ENCODE assay signal across 21 mouse cellular contexts in the genomic region with DNA sequence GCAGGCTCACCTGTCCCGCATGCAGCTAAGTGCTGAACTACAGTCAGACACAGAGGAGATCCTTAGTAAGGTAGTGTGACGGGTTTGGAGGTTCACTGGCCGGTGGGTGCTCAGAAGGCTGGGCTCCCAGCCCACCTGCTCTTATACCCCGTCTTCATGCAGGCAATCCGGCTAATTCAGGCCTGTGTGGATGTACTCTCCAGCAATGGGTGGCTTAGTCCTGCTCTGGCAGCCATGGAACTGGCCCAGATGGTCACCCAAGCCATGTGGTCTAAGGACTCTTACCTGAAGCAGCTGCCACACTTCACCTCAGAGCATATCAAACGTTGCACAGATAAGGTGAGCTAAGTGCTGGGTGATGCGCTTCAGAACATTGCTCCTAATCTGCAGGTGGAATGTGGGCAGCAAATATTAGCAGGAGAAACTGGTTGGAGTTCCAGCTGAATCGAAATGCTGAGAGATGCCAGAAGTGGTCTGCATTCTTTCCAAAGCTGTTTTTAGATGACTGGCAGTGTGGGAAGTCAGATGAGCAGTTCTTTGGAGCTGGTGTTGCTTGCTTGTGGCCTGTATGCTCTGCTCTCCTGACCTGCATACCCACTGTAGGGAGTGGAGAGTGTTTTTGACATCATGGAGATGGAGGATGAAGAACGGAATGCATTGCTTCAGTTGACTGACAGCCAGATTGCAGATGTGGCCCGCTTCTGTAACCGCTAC. TPM values are rescaled to one million over a fixed set of nuclear protein-coding genes. Genes with fewer than 3 reads are reported as not detected.
A peak's percentile ranks its signal among the peaks of the same experiment; 100 is the strongest.
DNase-seq lines count a peak whose midpoint lies in the region; ATAC-seq lines count a peak whose summit lies in the region.
"Had no signal": no experiment of that assay in that cellular context is flagged by ENCODE, and none has a peak within 500 bp of the region (broad histone marks: within the 10 kb centered on the region; RNA-seq: fewer than 3 reads in every experiment).

No protein-coding gene starts in this region.

- no peak for ATAC-seq in heart, embryonic 14.5 days (ENCODE audit: insufficient number of reproducible peaks, insufficient read depth, low FRiP score, low read depth)
- ATAC-seq: forebrain, embryonic 13.5 days; forebrain, postnatal 0 days; hindbrain, embryonic 16.5 days; inflammation-experienced regulatory T-cells, adult 6 months; intestine, postnatal 0 days had no signal

- DNase-seq in heart, adult 11 months = peak; percentile 87
- DNase-seq in heart, adult 18-20 months = no peak
- no peak for DNase-seq in heart, postnatal 36 days
- DNase-seq in heart, postnatal 10 days = peak; percentile 17 to 22
- DNase-seq in heart, adult 8-10 months (ENCODE audit: low spot score) = no peak
- DNase-seq in lung, postnatal 36 days = peak; percentile 22
- DNase-seq in lung, postnatal 14 days = no peak
- DNase-seq: adrenal gland, postnatal 10 days; cerebellum, adult 11 months; cerebellum, adult 8-10 months; cerebellum, postnatal 14 days; embryo, embryonic 11 days; forebrain, postnatal 0 days; gastrocnemius, postnatal 14 days; kidney, adult 8-10 months had no signal

- H3K36me3 ChIP-seq in heart, embryonic 14.5 days (ENCODE audit: control insufficient read depth, insufficient read depth, low read length) = peaks cover 99% of the 10 kb centered on the region

- 68% methylated on average over 11 of the region's 11 CpGs for WGBS in heart, embryonic 14.5 days

- no peaks in the 10 kb centered on the region for H3K9me3 ChIP-seq in heart, embryonic 14.5 days (ENCODE audit: control insufficient read depth, low read length)
- H3K9me3 ChIP-seq: embryonic facial prominence, embryonic 12.5 days; forebrain, embryonic 13.5 days had no signal

- peaks cover 5 to 7% of the 10 kb centered on the region in 2 experiments for H3K4me1 ChIP-seq in heart, embryonic 14.5 days (ENCODE audit: control insufficient read depth in 2 of 2, insufficient read depth in 2 of 2, low read length in 2 of 2)
- H3K4me1 ChIP-seq: embryonic facial prominence, embryonic 12.5 days; forebrain, embryonic 13.5 days had no signal

- H3K4me3 ChIP-seq in heart, embryonic 14.5 days (ENCODE audit: control insufficient read depth in 1 of 2, insufficient read depth in 1 of 2, low read depth in 1 of 2, low read length in 2 of 2) = no peak overlapping the region
- H3K4me3 ChIP-seq: embryonic facial prominence, embryonic 12.5 days; forebrain, embryonic 13.5 days had no signal

- no peaks in the 10 kb centered on the region for H3K27me3 ChIP-seq in heart, embryonic 14.5 days (ENCODE audit: control insufficient read depth, insufficient read depth, low read length)
- H3K27me3 ChIP-seq: embryonic facial prominence, embryonic 12.5 days; forebrain, embryonic 13.5 days had no signal

- no peak overlapping the region for H3K9ac ChIP-seq in heart, embryonic 14.5 days (ENCODE audit: low read length)
- H3K9ac ChIP-seq: embryonic facial prominence, embryonic 12.5 days; forebrain, embryonic 13.5 days; forebrain, postnatal 0 days had no signal

- intact Hi-C loops in heart, postnatal 36 days (cut with DNase I) = no loop called here
- intact Hi-C loops in heart, postnatal 10 days (cut with DNase I) = no loop called here

- peak overlapping the region; percentile 70 to 77 for H3K27ac ChIP-seq in heart, embryonic 14.5 days (replicated peaks in 1 of 2; ENCODE audit: control insufficient read depth in 1 of 2, insufficient read depth in 1 of 2, low read depth in 2 of 2, low read length in 2 of 2)
- H3K27ac ChIP-seq: embryonic facial prominence, embryonic 12.5 days; forebrain, embryonic 13.5 days had no signal

- no peak overlapping the region for H3K4me2 ChIP-seq in heart, embryonic 14.5 days (ENCODE audit: low read length)
- H3K4me2 ChIP-seq: embryonic facial prominence, embryonic 12.5 days; forebrain, embryonic 13.5 days had no signal

RNA-seq across cellular contexts. Expression of gene Ciao1, which starts 9.6 kb away (rescaled TPM):
- total RNA-seq in heart, adult 18-20 months (2021) = 10 to 100 TPM; 56.2 to 68.7 TPM
- polyA plus RNA-seq in heart, embryonic 14.5 days (2014; fragmentation: Nextera tagmentation; extraction: Ambion mirVana) = 55.6 and 61.7 TPM in 2 replicates
- 10 to 100 TPM; 60.5 to 63.5 TPM for total RNA-seq in heart, postnatal 36 days (2021)
- total RNA-seq in heart, postnatal 10 days (2021) = 10 to 100 TPM; 57.2 to 60.4 TPM
- total RNA-seq in heart, adult 8-10 months (2022) = 10 to 100 TPM; 57.8 to 73.8 (median 70.6) TPM

RNA-seq across cellular contexts. Expression of gene Tmem127, which starts 9.7 kb away (rescaled TPM):
- 10 to 100 TPM; 26.4 to 28.8 TPM for total RNA-seq in heart, adult 18-20 months (2021)
- polyA plus RNA-seq in heart, embryonic 14.5 days (2014; fragmentation: Nextera tagmentation; extraction: Ambion mirVana) = 17.1 and 17.7 TPM in 2 replicates
- total RNA-seq in heart, postnatal 36 days (2021) = 10 to 100 TPM; 27.9 to 28.3 TPM
- 10 to 100 TPM; 39.4 to 40.4 TPM for total RNA-seq in heart, postnatal 10 days (2021)
- total RNA-seq in heart, adult 8-10 months (2022) = 10 to 100 TPM; 23.9 to 27.7 (median 27.2) TPM

RNA-seq across cellular contexts. Expression of gene Snrnp200, which starts 29.9 kb away (rescaled TPM):
- total RNA-seq in heart, adult 18-20 months (2021) = 10 to 100 TPM; 65.2 to 66.4 TPM
- 47.2 and 47.7 TPM in 2 replicates for polyA plus RNA-seq in heart, embryonic 14.5 days (2014; fragmentation: Nextera tagmentation; extraction: Ambion mirVana)
- total RNA-seq in heart, postnatal 36 days (2021) = 10 to 100 TPM; 64.8 to 71.2 TPM
- 10 to 100 TPM; 63.3 to 66.8 TPM for total RNA-seq in heart, postnatal 10 days (2021)
- total RNA-seq in heart, adult 8-10 months (2022) = 10 to 100 TPM; 61.1 to 72.6 (median 67.5) TPM

RNA-seq across cellular contexts. Expression of gene 1810024B03Rik, which starts 30.0 kb away (rescaled TPM):
- under 1 TPM; 0.23 to 0.32 TPM for total RNA-seq in heart, adult 18-20 months (2021)
- 1.4 and 1.8 TPM in 2 replicates for polyA plus RNA-seq in heart, embryonic 14.5 days (2014; fragmentation: Nextera tagmentation; extraction: Ambion mirVana)
- under 1 TPM; 0.17 to 0.38 TPM for total RNA-seq in heart, postnatal 36 days (2021)
- total RNA-seq in heart, postnatal 10 days (2021) = under 1 TPM; 0.53 to 0.67 TPM
- under 1 TPM in 3 of 4 experiments, not detected in 1; 0.28 to 0.38 (median 0.28) TPM for total RNA-seq in heart, adult 8-10 months (2022)

RNA-seq across cellular contexts. Expression of gene Stard7, which starts 32.0 kb away (rescaled TPM):
- 100 to 1,000 TPM; 157 to 176 TPM for total RNA-seq in heart, adult 18-20 months (2021)
- 128 and 136 TPM in 2 replicates for polyA plus RNA-seq in heart, embryonic 14.5 days (2014; fragmentation: Nextera tagmentation; extraction: Ambion mirVana)
- 100 to 1,000 TPM; 157 to 170 TPM for total RNA-seq in heart, postnatal 36 days (2021)
- 100 to 1,000 TPM; 184 to 187 TPM for total RNA-seq in heart, postnatal 10 days (2021)
- total RNA-seq in heart, adult 8-10 months (2022) = 100 to 1,000 TPM; 162 to 173 (median 169) TPM

Comparison
In these comparisons a context has a peak if more than half of its experiments do, and no peak if none do; other contexts are left out.
1. DNase-seq: peak in heart, adult 11 months (single experiment), heart, postnatal 10 days (2 of 2) and lung, postnatal 36 days (single experiment); none in heart, adult 18-20 months (0 of 2), heart, postnatal 36 days (0 of 2), heart, adult 8-10 months (single experiment) and lung, postnatal 14 days (single experiment).